Mouse (Mus musculus) kidney, adult 9 months (tissue): ENCODE measurements around the gene Zc3h15.
"Not testable (repeated sequence)": the region's sequence is repeated elsewhere in the genome, so short reads cannot be mapped to it uniquely, and the experiment has no call there.

Source experiments
- DNase-seq: peaks from one replicate; pipeline ENCODE4 v3.0.0; 2022

Gene Zc3h15

DNA sequence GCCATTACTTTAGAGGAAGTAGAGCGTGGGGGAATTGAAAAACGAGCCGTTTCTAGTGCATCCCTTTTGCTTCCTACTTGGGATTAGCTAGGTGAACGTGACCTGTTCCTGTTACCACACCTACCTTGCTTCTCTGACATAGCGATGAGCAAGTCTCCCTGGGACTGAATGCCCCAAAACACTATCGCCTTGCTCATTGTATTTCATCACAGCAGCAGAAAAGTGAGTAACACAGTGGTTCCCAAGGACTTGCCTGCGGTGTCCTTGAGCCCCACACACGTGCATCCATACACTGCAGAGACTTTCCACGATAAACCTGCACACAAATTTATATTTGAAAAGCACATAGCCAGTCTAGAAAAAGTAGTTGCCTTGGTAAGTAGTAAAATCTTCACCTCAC lies 30.7 kb downstream of the Zc3h15 start:
- no peak for DNase-seq

DNA sequence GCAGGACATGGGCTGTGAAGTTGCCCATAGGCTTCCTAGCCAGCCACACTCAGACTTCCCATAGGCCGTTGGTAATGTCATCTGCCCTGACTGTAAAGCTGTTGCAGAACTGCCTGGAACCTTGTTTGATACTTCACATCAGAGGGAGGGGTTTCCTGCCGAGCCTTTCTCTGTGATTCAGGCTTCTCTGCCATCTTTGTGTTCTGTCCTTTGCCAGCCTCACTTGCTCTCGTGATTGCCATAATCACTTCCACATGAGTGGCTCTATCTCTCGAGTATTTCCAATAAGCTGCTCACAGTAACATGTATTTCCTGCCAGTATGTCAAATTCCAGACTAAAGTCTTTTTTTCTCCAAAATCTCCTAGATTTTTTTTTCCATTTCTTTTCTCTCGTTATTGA lies 31.4 kb downstream of the Zc3h15 start:
- no peak for DNase-seq

DNA sequence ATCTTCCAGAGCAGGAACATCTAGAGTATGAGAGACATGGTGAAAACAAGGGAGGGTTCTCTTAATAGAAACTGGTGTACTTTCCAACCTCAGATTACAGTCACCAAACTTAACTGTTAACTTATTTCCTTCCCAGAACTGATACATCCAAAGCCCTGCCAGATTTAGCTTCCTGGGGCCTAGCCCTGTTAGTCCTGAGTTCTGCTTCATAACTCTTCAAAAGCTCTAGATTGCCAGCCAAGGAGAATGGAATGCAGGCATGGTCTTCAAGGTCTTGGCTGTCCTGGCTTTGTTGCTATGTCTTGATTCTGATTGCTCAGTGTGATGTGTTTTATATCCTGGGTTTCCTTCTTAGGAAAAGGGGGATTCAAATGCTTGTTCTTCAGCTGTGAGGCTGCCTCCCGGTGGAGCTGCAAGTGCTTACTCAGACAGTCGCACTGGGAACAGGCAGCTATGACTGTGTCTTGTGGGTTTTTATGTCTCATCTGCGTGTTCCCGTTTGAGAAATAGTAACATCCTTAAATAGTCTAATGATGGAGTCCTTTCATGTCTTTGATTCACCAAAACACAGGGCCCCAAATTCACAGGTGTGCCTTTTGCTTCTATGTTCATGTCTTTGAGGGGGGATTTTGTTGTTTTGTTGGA lies 32.1 kb downstream of the Zc3h15 start:
- DNase-seq = no peak

DNA sequence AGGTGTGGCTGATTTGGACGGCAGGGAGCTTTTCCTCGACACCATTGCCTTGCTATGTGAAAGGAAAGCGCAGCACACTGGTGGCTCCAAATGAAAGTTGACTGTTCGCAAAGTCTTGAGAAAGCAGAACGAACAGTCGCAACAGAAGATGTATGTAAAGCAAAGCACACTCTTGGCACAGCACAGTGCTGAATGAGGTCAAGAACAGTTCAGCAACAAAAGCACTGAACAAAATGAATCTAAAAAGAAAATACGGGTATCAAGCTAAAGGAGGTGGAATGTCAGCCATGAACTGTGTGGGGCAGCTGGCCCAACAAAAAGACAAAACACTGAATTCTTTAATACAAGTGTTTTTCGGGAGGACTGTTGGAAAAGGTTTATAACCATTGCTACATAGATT lies 37.1 kb downstream of the Zc3h15 start:
- no peak for DNase-seq

DNA sequence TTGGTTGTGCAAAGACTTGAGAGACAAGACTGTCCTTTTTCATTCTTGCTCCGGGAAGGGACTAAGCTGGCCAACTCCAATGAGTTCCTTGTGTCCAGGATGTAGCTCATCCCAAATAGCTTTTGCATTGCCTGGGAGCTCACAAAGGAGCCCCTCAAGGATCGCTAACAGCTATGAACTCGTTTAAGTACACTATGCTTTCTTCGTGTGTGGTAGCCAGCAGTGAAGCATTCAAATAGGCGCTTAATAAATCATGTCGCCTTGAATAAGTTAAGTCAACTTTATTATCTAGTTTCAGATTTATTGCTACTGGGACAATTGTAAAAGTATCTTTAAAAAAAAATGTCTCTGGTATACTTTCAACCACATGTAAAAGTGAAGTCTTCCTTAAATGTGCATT lies 37.5 kb downstream of the Zc3h15 start:
- DNase-seq = no peak

DNA sequence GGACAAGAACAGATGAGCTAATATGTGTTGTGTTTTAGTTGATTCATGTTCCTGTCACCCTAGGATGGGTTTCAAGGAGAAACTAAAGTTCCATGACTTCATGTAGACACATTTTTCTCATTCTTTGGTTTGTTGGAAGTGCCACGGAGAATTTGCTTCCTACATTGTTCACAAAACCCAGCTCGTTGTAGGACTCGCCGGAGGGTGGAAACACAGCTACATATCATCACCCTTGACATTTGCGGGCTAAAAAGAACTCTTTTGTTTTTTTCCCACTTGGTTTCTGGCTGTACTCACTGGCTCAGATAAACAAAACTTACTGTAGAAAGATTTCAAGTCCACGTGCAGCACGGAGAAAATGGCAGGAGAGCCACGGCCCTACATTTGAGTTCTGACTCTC lies 38.0 kb downstream of the Zc3h15 start:
- no peak for DNase-seq

DNA sequence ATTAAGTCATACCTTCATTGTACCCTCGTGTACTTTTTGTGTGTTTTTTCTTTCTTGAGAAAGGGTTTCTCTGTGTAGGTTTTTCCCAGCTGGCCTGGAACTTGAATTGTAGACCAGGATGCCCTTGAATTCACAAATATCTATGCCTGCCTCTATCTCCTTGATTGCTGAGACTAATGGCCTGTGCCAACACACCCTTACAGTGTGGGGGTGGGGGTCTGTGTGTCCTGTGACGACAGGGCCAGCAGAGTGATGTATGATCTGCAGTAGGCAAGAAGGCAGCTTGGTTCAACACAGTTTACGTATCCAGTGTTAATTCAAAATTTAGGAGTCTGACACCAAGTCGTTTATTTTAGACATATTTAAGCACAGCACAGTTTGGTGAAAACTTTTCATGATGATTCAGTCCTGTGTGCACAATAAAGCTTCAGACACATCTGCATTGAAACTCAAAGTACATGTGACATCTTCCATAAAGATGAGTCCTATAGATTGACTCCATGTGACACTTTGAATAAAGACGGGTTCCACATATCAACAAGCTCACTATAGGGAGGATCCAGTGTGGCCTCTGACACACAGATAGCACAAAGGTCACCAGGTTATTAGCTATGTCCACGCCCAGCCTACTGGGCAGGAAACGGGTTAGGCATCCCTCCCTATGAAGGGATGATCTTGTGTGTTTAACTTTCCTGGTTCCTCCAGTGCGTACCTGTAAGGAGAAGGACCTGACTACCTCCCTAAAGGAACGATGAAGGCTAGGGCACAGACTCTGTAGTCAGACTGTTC lies 39.7 kb downstream of the Zc3h15 start:
- DNase-seq = no peak

DNA sequence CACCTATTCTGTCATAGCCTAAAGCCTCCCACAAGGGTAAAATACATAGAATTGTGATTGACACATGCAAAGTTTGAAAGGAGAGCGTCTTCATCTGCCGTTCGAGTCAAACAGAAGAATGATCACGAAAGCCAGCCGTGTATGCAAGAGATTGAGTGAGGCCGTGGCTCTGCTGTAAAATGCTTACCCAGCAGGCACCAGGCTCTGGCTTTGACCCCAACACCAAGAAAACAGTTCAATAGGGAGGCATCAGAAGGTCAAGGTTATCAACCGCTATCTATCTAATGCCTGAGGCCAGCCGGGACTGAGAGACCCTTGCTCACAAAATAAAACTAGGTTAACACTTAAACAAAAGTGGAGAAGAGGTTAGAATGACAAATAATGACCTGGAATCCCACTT lies 40.5 kb downstream of the Zc3h15 start:
- no peak for DNase-seq

DNA sequence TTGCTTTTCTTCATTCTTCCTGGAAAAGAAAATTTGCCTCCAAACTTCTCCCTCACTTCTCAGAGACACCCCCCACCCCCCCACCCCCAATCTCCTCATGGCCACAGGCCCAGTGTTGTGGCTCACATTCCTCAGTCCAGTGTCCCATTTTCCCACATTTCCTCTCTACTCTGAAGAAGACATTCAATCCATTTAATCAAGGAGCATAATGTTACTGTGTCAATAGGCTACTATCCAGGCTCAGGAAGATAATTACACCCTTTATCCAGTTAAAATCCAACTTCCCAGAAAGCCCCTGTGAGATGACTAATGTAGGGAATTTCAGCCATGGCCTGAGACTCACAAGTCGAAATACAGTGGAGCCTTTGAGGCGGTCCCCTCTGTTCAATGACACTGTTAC lies 46.1 kb downstream of the Zc3h15 start:
- DNase-seq = no peak

DNA sequence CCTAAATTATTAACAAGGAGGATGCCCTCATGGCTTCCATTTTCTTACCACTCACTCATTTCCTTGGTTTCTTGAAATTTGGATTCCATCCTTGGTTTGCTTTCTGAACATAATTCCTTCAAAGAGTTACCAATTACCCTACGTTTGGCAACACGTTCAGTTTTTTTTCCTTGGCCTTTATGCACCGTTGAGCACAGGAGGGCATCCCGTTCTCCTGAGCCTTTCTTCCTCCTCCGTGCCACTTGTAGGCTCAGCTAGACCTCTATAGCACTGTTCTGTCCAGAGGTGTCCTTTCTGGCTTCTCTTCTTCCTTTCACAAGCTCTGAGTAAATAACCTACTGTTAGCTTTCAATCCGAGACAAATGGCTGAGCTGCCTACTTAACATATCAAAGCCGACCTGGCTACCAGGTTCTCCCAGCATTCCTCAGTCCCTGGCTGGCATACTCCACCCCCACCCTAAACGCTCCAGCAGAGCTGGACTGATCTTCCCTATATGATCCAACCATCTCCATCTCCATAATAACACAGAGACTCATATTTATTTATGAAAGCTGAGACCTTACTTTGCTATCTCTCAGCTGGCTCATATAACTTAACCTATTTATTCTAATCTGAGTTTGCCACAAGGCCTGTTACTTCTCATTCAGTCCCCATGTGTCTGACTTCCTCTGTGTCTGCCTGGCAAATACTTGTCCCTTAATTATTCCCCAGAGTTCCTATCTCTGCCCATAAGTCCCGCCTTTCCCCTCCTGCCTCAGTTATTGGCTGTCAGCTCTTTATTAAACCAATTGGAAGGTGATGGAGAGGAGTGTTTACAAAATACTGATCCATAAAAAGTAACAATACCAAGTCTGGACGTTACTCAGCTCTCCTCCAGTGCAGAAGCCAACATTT lies 48.7 kb downstream of the Zc3h15 start:
- peak; percentile 91 for DNase-seq

DNA sequence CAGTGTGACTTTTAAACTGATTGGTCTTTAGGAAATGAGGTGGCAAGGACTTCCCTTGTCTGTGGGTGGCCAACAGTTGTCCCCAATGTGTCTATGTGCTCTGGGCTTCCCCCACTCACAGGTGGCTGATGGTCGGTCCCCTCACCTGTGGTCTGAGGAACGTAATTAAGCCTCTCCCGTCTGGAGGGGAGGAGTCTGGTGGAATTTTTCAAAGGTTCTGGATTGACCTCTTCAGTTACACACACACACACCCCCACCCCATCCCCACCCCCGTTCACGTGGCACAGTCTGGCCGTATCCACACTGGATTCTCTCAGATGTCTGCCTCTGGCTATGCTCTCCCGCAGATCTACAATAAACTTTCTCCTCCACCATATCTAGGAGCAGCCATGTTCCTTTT lies 49.8 kb downstream of the Zc3h15 start:
- DNase-seq = no peak

DNA sequence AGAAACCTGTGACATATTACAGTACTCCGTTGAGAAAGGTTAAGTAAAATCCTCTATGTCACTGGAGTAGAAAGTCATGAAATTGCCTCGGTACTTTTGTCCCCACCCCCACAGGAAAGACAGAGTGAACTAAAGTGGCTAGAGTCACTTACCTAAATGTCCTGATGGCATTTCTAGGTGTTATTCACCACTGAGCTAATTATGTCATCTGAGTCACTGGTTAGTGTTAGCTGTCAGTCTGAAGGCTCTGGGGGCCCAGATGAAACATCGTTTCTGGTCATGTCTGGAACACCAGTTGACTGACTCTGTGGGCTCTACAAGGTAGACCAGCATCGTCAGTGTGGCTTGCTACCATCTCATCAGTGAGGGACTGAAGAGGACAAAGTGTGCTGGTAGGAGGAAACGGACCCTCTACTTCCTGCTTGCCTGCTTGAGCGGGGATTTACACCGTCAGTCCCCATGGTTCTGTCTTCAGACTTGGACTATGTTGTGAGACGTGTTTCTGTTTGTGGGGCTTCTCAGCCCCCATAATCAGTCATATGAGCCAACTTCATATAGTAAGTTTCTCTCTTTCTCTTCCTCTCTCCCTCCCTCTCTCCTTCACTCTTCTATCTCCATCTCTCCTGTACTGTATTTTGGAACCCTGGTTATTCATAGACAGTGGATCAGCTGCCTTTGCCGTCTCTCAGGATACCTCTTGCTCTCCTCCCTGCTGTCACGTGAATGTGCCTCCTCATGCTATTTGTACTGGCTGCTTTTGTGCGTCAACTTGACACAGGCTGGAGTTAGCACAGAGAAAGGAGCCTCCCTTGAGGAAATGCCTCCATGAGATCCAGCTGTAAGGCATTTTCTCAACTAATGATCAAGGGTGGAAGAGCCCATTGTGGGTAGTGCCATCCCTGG lies 51.4 kb downstream of the Zc3h15 start:
- DNase-seq = no peak

DNA sequence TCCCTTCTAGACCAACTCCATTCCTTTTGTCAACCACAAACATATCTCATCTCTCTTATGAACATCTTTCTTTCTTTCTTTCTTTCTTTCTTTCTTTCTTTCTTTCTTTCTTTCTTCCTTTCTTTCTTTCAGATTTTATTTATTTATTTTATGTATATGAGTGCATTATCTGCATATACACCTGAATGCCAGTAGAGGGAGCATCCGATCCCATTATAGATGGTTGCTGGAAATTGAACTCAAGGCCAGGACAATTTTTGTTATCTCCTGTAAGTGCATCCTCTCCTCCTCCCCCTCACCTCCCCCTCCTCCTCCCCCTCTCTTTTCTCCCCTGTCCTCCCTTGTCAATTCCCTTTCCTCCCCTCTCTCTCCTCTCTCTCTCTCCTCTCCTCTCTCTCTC lies 54.2 kb downstream of the Zc3h15 start:
- no peak for DNase-seq

DNA sequence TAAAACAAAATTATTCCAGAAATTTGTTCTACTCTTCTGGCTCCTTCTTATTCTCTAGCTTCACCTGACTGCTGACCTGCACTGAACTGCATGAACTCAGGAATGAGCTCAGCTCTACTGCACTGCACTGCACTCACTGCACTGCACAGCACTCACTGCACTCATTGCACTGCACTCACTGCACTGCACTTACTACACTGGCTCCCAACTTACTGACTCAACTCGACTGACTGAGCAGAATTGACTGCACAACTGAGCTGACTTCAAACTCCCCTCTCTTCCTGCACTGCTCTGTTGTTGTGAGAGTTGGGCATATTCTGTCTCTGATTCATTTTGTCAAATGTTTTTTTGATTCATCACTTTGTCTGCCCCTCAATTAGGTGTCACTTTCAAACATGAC lies 55.1 kb downstream of the Zc3h15 start:
- DNase-seq = no peak

DNA sequence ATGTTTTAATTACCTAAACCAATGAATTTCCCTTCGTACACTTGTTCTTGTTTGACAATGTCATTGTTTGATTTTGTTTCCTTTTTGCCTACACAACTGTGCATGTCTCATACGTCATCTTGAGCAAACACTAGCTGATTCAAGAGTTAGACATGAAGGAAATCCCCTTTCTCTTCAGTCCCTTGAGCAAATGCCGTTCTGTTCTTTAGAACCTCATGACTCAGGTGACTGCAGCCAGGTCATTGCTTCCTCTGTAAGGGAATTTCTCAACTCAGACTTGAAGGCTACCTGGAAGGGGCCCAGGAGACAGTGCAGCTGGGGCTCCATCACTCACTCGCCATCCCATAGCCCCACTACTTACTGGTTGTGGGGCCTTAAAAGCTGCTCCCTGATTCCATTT lies 56.4 kb downstream of the Zc3h15 start:
- no peak for DNase-seq

DNA sequence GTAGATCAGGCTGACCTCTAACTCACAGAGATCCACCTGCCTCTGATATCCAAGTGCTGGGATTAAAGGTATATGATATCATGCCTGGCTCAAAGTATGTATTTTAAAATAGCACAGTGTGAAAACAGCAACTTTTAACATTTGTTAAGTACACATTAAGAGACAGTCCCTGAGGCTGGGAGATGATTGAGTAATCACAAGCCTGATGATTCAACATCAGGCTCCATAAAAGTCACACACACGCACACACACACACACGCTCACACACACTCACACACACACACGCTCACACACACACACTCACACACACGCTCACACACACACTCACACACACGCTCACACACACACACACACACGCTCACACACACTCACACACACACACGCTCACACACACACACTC lies 58.2 kb downstream of the Zc3h15 start:
- no peak for DNase-seq

DNA sequence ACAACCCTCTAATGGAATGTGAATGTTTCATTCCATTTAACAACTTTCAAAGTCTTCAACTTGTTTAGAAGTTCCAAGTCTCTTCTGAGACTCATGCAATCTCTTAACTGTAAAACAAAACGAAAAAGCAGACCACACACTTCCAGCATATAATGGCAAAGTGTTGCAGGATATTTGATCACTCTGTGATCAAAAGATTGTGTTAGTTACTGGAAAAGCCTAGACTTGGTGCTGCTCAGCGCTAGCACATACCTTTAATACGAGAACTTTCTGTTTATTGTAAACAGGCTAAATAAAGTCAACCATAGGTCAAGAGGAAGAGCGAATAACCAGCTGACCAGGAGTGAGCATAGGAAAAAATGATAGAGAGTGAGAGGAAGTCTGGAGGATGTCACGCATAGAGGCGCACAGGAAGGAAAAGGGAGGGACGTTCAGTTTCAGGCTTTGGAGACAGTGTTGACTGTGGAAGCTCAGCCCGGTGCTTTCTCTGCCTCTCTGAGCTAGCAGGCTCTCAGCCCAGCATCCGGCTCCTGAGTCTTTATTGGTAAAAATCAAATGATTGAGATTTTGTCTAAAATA lies 61.4 kb downstream of the Zc3h15 start:
- no peak for DNase-seq

DNA sequence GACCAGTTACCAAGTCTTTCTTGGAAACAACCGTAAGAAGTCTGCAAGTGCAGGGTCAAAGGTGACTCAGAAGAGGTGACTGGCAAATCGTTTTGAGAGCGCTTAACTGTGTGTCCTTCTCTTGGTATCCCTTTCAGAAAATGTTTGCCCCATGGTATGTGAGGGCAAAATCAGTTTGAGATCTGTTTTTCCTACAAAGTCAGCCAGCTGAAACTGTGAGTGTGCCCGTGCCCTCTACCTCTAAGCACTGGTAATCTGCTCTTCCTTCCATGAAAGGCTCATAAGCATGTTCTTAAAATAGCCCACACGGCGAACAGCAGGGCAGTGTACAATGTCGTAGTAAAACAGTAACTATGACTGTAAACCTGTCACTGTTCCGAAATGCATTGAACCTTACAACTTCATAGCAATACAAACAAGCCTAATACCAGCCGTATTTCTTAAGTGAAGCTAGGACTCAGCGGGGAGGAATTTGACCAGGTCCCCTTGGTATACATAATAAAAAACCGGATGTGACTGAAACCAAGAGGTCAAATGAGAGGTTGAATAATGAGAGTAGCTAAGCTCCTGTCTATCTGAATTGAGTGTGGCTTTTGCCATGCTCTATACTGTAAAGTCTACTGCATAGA lies 65.8 kb downstream of the Zc3h15 start:
- DNase-seq = peak; percentile 96

DNA sequence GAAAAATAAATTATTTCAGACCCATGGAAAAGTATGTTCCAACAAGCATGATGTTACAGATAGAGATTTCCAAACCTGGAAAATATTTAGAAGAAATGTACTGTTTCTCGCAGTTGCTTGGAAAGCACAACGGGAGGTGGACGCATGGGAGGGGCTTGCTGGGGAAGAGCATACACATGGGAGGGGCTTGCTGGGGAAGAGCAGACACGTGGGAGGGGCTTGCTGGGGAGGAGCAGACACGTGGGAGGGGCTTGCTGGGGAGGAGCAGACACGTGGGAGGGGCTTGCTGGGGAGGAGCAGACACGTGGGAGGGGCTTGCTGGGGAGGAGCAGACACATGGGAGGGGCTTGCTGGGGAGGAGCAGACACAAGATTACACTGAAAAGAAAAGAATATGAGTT lies 69.0 kb downstream of the Zc3h15 start:
- not testable (repeated sequence) for DNase-seq

DNA sequence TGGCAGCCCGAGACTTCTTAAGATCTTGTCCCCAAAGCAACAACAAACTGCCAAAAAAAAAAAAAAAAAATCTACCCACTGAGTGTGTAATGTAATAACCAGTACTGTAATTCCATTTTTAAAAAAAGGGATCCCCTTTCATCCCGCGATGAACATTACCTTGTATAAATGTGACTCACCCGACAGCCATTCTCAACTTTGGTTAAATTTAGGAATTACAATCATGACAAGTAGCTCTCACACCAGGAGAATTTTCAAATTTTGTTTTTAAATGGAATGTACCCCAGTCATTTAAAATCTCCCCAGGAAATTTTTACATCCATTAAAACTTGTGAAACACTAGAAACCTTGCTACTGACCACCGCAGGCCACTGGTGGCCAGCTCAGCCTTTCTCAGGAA lies 69.7 kb downstream of the Zc3h15 start:
- no peak for DNase-seq
